19 mouse cellular contexts compared by ENCODE assay signal in genomic region chr3:129515863-129516436, GRCm38 (mm10).
"Had no signal": no experiment of that assay in that cellular context is flagged by ENCODE, and none has a peak within 500 bp of the region (broad histone marks: within the 10 kb centered on the region; RNA-seq: fewer than 3 reads in every experiment).

No protein-coding gene starts in this region.

- H3K4me1 ChIP-seq: limb, embryonic 10.5 days; limb, embryonic 13.5 days; megakaryocyte, embryonic 14.5 days; midbrain, embryonic 10.5 days; midbrain, embryonic 13.5 days; neural tube, embryonic 13.5 days had no signal

- H3K4me3 ChIP-seq: layer of hippocampus, adult 2 months; limb, embryonic 10.5 days; limb, embryonic 13.5 days; megakaryocyte, embryonic 14.5 days; midbrain, embryonic 10.5 days; midbrain, embryonic 13.5 days; myocyte; neural tube, embryonic 13.5 days had no signal

- H3K27me3 ChIP-seq: limb, embryonic 13.5 days; megakaryocyte, embryonic 14.5 days; midbrain, embryonic 13.5 days; neural tube, embryonic 13.5 days had no signal

- DNase-seq: kidney, postnatal 25 days; layer of hippocampus, adult 9-11 months; liver; liver, postnatal 0 days; lung, embryonic 14.5 days; retina, postnatal 1 day; thymus, adult 18-20 months; thymus, postnatal 36 days had no signal

- H3K27ac ChIP-seq: layer of hippocampus, adult 2 months; limb, embryonic 10.5 days; limb, embryonic 13.5 days; liver, embryonic 14.5 days; midbrain, embryonic 10.5 days; midbrain, embryonic 13.5 days; neural tube, embryonic 13.5 days had no signal

- H3K9ac ChIP-seq: limb, embryonic 13.5 days; liver, embryonic 14.5 days; liver, postnatal 0 days; lung, embryonic 14.5 days; midbrain, embryonic 13.5 days; neural tube, embryonic 13.5 days had no signal

- ATAC-seq: liver, postnatal 0 days; lung, postnatal 0 days; midbrain, embryonic 13.5 days; midbrain, embryonic 16.5 days had no signal

- H3K36me3 ChIP-seq: limb, embryonic 10.5 days; limb, embryonic 13.5 days; midbrain, embryonic 10.5 days; midbrain, embryonic 13.5 days; neural tube, embryonic 13.5 days had no signal
